Mouse (Mus musculus) intestine, embryonic 16.5 days (tissue): ENCODE results near the gene Igdcc4. TPM values are rescaled to one million over a fixed set of nuclear protein-coding genes. Genes with fewer than 3 reads are reported as not detected.

Source experiments
- ATAC-seq: fragments of 200-750 bp; cut with Nextera tagmentation; 2 replicates; pipeline ENCODE4 v1.8.0; 2017; ENCODE audit warnings: moderate TSS enrichment, moderate library complexity
- H3K27ac ChIP-seq: fragments of 300-500 bp; sonication (generic); 2 replicates; pipeline ENCODE4 v1.5.1; 2014; ENCODE audit warnings: mild to moderate bottlenecking, low read length
- H3K27me3 ChIP-seq: fragments of 300-500 bp; sonication (generic); replicated peaks from 2 replicates; pipeline ENCODE4 v1.6.1; 2014; ENCODE audit warnings: low read length, control low read depth, mixed read lengths; ENCODE audit not compliant: control insufficient read depth, insufficient read depth
- H3K36me3 ChIP-seq: fragments of 300-500 bp; sonication (generic); 2 replicates; pipeline ENCODE4 v1.6.1; 2014; ENCODE audit warnings: low read length, control low read depth; ENCODE audit not compliant: control insufficient read depth, insufficient read depth
- H3K4me1 ChIP-seq: fragments of 300-500 bp; sonication (generic); 2 replicates; pipeline ENCODE4 v1.6.1; 2014; ENCODE audit warnings: low read length, control low read depth, mixed read lengths; ENCODE audit not compliant: control insufficient read depth, insufficient read depth
- H3K4me2 ChIP-seq: fragments of 300-500 bp; sonication (generic); 2 replicates; pipeline ENCODE4 v1.6.1; 2014; ENCODE audit warnings: low read depth, low read length, control low read depth
- H3K4me3 ChIP-seq: fragments of 300-500 bp; sonication (generic); 2 replicates; pipeline ENCODE4 v1.5.1; 2014; ENCODE audit warnings: mild to moderate bottlenecking, low read length
- H3K9ac ChIP-seq: fragments of 300-500 bp; sonication (generic); 2 replicates; pipeline ENCODE4 v1.6.1; 2014; ENCODE audit warnings: low read depth, low read length
- H3K9me3 ChIP-seq: fragments of 300-500 bp; sonication (generic); 2 replicates; pipeline ENCODE4 v1.6.1; 2016; ENCODE audit warnings: low read length, control low read depth; ENCODE audit not compliant: control insufficient read depth
- WGBS: fragments of 180-500 bp; shearing (Covaris S2); extraction: QIAGEN DNeasy Blood & Tissue Kit; methylation state at CpG from one replicate; pipeline ENCODE4 v1.1.7; 2014; 5-methylcytosine and 5-hydroxymethylcytosine counted together
- polyA plus RNA-seq: library from polyadenylated mRNA; unstranded; fragments of >200 nt; fragmentation: Nextera tagmentation; extraction: Ambion mirVana; gene quantifications from 2 replicates; pipeline ENCODE4 v1.2.1, GENCODE M21; 2015

The Igdcc4 gene
- polyA plus RNA-seq, 1 experiment from 2014 or later, result 13.0 TPM

DNA sequence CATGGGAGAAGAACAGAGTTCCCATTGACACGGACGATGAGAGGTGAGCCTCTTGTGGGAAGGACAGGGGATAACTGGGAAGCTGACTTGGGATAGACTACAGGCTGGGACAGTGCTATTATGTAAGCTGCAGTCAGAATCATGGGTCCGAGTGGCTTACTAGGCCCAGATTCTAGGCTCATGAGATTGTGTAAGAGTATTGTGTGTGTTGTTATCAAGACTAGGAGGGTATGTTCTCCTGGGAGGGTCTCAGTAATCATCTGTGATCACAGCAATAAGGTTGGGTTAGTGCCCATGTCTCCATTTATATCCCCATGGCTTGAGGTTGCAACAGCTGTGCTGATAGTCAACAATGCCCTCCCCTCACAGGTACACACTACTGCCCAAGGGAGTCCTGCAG is 76.2 kb downstream of the Igdcc4 start:
- Histone ChIP-seq H3K27ac (no peak overlapping the region), H3K36me3 (no peaks in the 10 kb centered on the region), H3K27me3 (no peaks in the 10 kb centered on the region), H3K4me2 (no peak overlapping the region), H3K4me1 (peaks cover 20% of the 10 kb centered on the region), H3K4me3 (no peak overlapping the region), H3K9me3 (no peaks in the 10 kb centered on the region), H3K9ac (no peak overlapping the region)
- ATAC-seq, result no peak
- WGBS, result 71% methylated on average over 3 of the region's 3 CpGs

DNA sequence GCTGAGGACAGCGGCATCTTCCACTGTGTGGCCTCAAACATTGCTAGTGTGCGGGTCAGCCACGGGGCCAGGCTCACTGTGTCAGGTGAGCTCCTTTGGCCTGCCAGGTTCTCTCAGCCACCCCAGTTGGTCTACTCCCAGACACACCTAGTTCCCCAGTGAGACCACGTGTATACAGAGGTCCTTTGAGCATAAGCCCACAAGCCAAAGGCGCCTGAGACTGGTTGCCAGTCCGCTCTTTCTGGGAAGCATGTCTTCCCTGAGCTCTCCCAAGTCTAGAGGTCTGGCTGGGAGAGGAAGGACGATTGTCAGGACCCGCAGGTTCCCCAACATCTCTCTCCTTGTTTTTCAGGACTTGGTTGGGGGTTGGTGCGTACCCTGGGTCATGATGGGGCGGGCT is 76.6 kb downstream of the Igdcc4 start:
- H3K9me3 ChIP-seq, result no peaks in the 10 kb centered on the region
- H3K4me2 ChIP-seq, result no peak overlapping the region
- H3K27ac ChIP-seq, result no peak overlapping the region
- 66% methylated on average over 10 of the region's 10 CpGs for WGBS
- peaks cover 20% of the 10 kb centered on the region for H3K4me1 ChIP-seq
- ATAC-seq, result no peak
- no peak overlapping the region for H3K9ac ChIP-seq
- H3K27me3 ChIP-seq, result no peaks in the 10 kb centered on the region
- H3K36me3 ChIP-seq, result no peaks in the 10 kb centered on the region
- no peak overlapping the region for H3K4me3 ChIP-seq

DNA sequence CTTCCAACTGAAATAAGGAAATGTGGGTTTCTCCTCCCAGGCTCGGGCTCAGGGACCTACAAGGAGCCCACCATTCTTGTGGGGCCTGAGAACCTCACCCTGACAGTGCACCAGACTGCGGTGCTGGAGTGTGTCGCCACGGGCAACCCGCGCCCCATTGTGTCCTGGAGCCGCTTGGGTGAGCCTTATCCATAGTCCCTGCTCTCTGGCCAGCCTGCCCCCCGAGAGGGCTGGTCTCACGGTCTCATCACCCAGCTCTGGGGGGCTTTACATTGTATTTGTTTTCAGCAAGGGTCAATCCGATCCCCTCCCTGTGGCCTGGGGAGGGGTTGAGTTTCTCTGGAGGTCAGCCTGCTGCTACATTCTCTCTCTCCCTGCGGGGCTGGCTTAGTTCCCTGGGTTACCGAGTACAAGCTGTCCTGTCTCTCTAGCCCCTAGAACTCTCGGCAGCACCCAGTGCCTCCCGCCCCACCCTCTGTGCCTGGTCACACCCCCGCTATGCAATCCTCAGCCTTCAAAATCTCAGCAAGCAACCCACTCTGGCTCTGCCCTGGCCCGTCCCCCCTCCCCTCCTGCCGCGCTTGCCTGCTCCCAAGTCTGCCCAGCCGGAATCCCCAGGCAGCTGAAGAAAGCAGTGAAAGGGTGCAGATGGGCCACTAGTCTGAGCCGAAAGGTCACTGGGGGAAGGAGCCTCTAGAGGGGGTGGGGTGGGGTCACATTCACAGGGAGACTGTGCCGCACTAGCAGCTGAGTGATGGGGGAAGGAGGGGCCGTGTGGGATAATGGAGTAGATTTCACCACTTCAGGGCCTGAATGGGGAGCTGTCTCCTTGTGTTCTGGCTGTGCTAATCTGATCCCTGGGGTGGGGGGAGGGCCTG is 77.3 kb downstream of the Igdcc4 start:
- peak overlapping the region; percentile 27; the same call in 1 of the 2 replicates for H3K9ac ChIP-seq
- 19% methylated on average over 22 of the region's 22 CpGs for WGBS
- H3K4me2 ChIP-seq, result peak overlapping the region; percentile 25; the same call in 1 of the 2 replicates
- H3K4me1 ChIP-seq, result peaks cover 20% of the 10 kb centered on the region
- H3K27me3 ChIP-seq, result no peaks in the 10 kb centered on the region
- H3K9me3 ChIP-seq, result no peaks in the 10 kb centered on the region
- no peak overlapping the region for H3K27ac ChIP-seq
- peak; percentile 45 for ATAC-seq
- no peak overlapping the region for H3K4me3 ChIP-seq
- H3K36me3 ChIP-seq, result no peaks in the 10 kb centered on the region

DNA sequence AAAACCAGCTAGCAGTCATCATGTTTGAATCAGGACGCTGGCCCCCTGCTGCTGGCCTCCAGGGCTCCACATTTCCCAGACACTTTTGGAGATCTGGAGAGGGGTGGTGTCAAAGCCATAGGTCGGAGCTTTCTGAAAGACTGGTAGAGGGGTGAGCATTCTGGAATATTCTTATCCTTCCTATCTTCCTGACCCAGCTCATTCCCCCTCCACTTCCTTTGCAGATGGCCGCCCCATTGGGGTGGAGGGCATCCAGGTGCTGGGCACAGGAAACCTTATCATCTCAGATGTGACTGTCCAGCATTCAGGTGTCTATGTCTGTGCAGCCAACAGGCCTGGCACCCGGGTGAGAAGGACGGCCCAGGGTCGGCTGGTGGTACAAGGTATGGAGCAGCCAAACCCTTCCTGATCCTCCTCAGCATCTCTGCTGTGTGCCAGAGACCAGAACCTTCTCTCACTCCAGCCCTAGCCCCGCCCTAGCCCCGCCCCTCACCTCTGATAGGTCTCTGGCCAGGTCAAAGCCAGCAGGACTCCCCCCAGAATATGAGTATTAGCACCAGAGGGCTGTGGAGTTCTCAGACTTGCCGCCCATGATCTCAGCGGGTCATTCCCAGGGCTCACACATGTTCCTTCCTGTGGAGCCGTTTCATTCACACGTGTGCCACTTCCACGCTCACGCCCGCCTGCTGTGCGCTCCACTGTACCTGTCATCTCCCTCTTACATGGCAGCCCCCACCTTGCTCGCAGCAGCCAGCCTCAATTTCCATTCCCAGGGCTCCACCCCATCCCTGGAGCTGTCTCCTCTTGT is 78.7 kb downstream of the Igdcc4 start:
- H3K9ac ChIP-seq, result no peak overlapping the region
- H3K9me3 ChIP-seq, result no peaks in the 10 kb centered on the region
- H3K27me3 ChIP-seq, result no peaks in the 10 kb centered on the region
- peaks cover 20% of the 10 kb centered on the region for H3K4me1 ChIP-seq
- WGBS, result 45% methylated on average over 17 of the region's 17 CpGs
- H3K4me3 ChIP-seq, result no peak overlapping the region
- H3K36me3 ChIP-seq, result no peaks in the 10 kb centered on the region
- ATAC-seq, result no peak
- no peak overlapping the region for H3K4me2 ChIP-seq
- no peak overlapping the region for H3K27ac ChIP-seq

Other genes with a start within 250 kb of the Igdcc4 start
- 0.04 TPM in 1 of 2 replicates, not detected in the other for gene Slc24a1, start 149.9 kb upstream of the Igdcc4 start, polyA plus RNA-seq
- gene Ints14, start 140.6 kb upstream of the Igdcc4 start, polyA plus RNA-seq, result 45.1 and 49.2 TPM in 2 replicates
- 77.8 and 86.8 TPM in 2 replicates for gene Hacd3, start 79.8 kb upstream of the Igdcc4 start, polyA plus RNA-seq
- 26.9 and 29.1 TPM in 2 replicates for gene Dpp8, start 69.1 kb upstream of the Igdcc4 start, polyA plus RNA-seq
- gene Igdcc3, start 39.7 kb downstream of the Igdcc4 start, polyA plus RNA-seq, result 0.12 and 0.60 TPM in 2 replicates
- gene Parp16, start 93.9 kb downstream of the Igdcc4 start, polyA plus RNA-seq, result 10.8 and 11.0 TPM in 2 replicates
- gene Cilp, start 163.7 kb downstream of the Igdcc4 start, polyA plus RNA-seq, result 1.7 and 2.0 TPM in 2 replicates
- gene Clpx, start 192.8 kb downstream of the Igdcc4 start, polyA plus RNA-seq, result 46.6 and 49.7 TPM in 2 replicates
- 3.4 and 3.5 TPM in 2 replicates for gene Pdcd7, start 244.6 kb downstream of the Igdcc4 start, polyA plus RNA-seq